Mouse (Mus musculus) stomach, postnatal 0 days (tissue): ENCODE measurements at regions not wholly inside any gene's neighbourhood (a gene's known extent, or its start where the extent isn't known, plus 50 kb on each side); places are given as distances from the start of the nearest gene placed in this dataset.
"Not testable (repeated sequence)": the region's sequence is repeated elsewhere in the genome, so short reads cannot be mapped to it uniquely, and the experiment has no call there.

Source experiments
- CTCF ChIP-seq: IDR thresholded peaks from 2 replicates; pipeline ENCODE4 v1.5.1; 2016; ENCODE audit warnings: antibody characterized with exemption, low read depth, mild to moderate bottlenecking, moderate library complexity
- EP300 ChIP-seq: optimal IDR thresholded peaks from 2 replicates; pipeline ENCODE3; 2016; ENCODE audit warnings: antibody characterized with exemption

GRCm38 (mm10) chr5:39191153-39191552 is 314.5 kb upstream of the Clnk start:
- not testable (repeated sequence) for TF ChIP-seq CTCF, EP300
